Mouse (Mus musculus): ENCODE data around the gene Sox12.
"Not testable (repeated sequence)": the region's sequence is repeated elsewhere in the genome, so short reads cannot be mapped to it uniquely, and the experiment has no call there.

Sox12 gene

GRCm38 (mm10) chr2:152358977-152359376 lies 38.9 kb downstream of the Sox12 start:
- not testable (repeated sequence) for DNase-seq (ENCODE audit: low read depth, low spot score)

DNA sequence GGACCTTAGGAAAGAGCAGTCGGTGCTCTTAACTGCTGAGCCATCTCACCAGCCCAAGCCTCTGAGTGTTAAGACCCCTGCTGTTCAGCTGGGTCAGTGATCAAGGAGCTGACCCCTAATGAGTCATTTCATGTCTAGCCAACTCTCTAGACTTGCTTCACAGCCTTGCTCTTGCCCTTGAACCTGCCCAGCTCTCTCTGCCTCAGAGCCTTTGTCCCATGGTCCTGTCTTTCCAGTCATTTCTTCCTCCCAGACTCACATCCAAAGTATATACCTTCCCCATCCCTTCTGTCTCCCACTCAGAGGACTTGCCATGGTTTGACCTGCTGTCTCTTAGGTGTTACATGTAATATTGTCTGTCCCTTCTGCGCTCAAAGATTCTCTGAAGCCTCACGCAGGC lies 40.6 kb downstream of the Sox12 start:
- no peak for DNase-seq (ENCODE audit: low read depth, low spot score)

GRCm38 (mm10) chr2:152349842-152350540 lies 47.9 kb downstream of the Sox12 start:
- DNase-seq (ENCODE audit: low read depth, low spot score) = no peak

DNA sequence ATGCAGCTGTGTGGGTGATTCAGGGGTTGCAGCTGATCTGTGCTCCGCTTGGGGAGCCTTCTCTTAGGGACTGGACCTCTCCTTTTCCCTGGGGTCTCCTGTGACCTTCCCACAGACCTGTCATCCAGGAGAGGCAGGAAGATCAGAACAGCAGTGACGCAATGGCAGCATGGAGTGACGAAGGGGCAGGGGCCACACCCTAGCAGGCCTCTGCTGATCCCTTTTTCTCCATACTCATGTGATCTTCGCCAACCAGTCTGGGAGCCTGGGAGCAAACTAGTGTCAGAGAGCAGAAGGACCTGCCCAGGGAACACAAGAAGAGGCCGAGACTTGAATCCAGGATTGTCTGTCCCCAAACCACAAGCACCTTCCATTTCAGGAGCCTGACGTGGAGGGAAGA lies 48.7 kb downstream of the Sox12 start:
- DNase-seq (ENCODE audit: low read depth, low spot score) = no peak

DNA sequence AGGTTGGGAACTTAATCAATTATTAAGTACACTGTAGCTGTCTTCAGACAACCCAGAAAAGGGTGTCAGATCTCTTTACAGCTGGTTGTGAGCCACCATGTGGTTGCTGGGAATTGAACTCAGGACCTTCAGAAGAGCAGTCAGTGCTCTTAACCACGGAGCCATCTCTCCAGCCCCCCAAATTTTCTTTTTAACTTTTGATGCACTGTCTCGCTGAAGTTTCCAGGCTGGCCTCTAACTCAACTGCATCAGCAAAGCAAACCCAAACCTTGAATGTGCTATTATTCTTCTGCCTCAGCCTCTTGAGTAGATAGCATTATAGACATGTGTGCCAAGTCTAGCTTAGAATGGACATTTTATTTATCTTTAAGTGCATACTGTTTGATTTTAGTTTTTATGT lies 50.1 kb downstream of the Sox12 start:
- no peak for DNase-seq (ENCODE audit: low read depth, low spot score)

DNA sequence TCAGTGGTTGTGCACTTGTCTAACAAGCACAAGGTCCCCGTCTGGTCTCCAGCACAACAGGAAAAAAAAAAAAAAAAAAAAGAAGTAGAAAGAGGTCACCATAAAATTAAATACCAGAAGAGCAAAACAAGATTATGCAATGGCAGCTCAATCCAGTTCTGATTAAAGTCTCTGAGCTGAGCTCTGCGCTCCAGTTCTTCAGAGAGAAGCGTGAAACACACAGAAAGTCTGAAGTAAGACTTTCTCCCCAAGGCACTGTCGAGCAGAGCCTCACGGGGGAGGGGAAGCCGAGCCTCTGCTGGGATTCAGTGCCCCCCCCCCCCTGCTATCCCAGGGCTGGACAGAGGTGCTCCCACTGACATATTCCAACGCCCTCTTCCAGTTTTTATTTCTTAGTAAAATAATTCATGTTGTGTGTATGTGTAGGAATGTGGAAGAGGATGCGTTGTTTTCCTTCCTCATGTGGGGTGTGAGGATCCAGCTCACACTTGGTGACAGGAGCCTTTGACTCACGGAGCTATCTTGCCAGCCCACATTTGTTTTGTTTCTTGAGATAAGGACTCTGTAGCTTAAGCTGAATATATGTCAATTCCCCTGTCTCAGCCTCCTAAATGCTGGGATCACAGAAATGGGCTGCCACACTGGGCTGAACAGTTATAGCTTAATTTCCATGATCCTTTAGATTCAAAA lies 50.9 kb downstream of the Sox12 start:
- no peak for DNase-seq (ENCODE audit: low read depth, low spot score)

GRCm38 (mm10) chr2:152345393-152345792 lies 52.5 kb downstream of the Sox12 start:
- DNase-seq (ENCODE audit: low read depth, low spot score) = no peak

DNA sequence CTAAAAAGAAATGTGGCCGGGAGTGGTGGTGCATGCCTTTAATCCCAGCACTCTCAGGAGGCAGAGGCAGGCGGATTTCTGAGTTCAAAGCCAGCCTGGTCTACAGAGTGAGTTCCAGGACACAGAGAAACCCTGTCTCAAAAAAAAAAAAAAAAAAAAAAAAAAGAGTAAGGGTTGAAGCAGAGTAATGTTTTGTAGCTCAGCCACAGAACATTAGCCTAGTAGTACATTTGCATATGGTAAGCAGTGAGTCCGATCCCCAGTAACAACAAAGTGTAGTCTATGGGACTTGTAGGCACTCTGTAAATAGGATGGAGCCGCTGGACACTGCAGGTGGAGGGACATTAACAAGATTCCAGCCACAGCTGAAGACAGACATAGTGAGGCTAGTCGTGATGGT lies 53.0 kb downstream of the Sox12 start:
- no peak for DNase-seq (ENCODE audit: low read depth, low spot score)

DNA sequence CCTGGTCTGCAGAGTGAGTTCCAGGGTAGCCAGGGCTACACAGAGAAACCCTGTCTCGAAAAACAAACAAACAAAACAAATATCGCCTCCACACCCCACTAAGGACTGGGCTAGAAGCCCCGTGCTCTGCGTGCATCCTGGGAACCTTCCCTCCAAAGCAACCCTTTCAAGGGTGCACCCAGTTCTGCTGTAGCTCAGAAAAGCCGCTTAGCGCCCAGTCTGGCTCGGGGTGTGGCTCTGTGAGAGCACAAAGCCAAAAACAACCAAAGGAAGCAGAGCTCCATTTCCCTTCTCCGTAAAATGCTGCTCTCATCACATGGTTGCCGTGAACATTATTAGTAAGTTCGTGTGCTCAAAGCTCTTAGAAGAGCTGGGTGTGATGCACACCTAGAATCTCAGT lies 53.5 kb downstream of the Sox12 start:
- no peak for DNase-seq (ENCODE audit: low read depth, low spot score)
